Mouse (Mus musculus) liver (tissue): ENCODE measurements around the gene Dmrta1.
"Not testable (repeated sequence)": the region's sequence is repeated elsewhere in the genome, so short reads cannot be mapped to it uniquely, and the experiment has no call there.

ENCODE experiments used
- DNase-seq: peaks from one replicate; pipeline ENCODE4 v3.0.0-alpha.2; 2020; ENCODE audit warnings: mixed read lengths

The Dmrta1 gene

DNA sequence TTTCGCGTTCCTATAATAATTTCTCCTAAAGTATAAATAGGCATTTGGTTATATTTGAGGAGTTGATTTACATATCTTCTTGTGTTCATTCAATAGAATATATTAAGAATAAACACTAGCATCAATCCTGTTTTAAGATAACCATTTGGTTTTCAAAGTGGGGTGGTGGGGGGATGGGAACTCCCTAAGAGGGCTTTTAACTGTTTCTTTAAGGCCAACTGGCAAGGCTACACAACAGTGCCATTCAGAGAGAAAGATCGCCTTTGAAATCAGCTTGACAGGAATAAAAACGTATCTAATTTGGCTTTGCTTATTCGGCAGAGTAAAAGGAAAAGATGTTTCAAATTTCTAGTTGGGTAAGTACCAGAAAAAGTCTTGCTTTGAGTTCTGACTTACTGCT lies at the start of gene Dmrta1:
TSS of gene Dmrta1 (plus strand) at position 242 of the 400 bp plus-strand sequence.
- no peak for DNase-seq

GRCm38 (mm10) chr4:89630374-89631079 lies 48.7 kb upstream of the Dmrta1 start:
- DNase-seq: no peak

DNA sequence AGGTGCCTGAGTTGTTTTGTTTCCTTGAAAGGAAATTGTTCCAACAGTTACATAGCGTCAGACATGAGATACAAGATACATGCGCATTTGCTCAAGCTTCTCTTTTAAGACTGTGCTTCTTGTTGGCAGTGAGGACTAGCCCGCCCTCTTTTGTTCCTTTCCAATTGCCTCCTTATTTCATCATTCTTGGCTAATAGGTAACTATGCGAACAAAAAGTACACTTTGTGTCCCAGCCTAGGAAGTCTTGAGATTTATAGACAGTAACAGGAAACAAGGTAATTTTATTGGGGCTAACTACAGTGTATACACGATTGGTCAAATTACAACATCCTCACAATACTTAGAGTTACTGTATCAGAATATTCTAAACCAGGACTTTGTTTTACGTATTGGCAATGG lies 47.7 kb upstream of the Dmrta1 start:
- no peak for DNase-seq

- DNase-seq: no peak
Observed at GRCm38 (mm10) chr4:89638651-89639050, 40.6 kb upstream of the Dmrta1 start.

DNA sequence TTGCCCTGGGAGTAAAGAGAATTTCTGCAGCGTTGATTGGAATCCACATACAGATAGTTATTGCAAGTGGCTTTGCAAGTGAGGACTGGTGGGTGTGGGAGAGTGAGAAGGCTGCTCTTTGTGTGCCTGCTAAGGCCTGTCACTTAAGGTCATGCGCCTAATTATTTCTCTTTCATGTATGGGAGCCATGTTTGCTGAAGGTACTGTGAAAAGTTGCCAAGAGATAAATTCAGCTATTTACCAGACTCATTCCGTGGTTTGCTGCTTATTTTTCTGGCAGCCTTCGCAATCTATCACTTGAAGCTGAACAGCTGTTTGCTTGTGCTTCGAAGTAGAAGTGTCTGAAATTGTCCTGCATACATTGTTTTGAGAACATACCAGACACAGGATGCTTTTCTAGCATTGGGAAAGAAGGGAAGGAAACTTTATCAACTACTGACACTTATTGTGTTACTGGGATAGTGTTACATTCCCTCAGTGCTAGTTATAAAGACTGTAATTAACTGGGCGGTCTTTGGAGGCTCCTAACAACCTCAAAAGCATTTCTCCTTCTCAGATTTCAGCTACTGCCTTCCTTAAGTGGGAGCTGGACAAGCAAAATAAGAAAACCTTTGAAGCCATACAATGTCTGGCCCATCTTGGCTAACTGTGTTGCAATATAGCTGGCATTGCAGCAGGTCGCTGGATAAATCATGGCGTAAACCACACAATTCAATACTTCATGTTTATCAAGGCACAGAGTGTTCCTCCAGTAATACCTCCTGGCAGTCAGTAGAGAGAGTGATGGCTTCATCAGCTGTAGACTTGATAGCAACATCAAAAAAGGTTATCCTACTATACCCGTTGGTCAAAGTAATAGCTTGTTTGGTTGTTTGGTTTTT lies 34.8 kb upstream of the Dmrta1 start:
- DNase-seq: no peak

- DNase-seq: no peak
Observed at GRCm38 (mm10) chr4:89650352-89651311, 28.6 kb upstream of the Dmrta1 start.

GRCm38 (mm10) chr4:89651312-89651686 lies 27.9 kb upstream of the Dmrta1 start:
- no peak for DNase-seq

GRCm38 (mm10) chr4:89651779-89652178 lies 27.5 kb upstream of the Dmrta1 start:
- DNase-seq: no peak

GRCm38 (mm10) chr4:89663406-89663805 lies 15.8 kb upstream of the Dmrta1 start:
- DNase-seq: no peak

- no peak for DNase-seq
Observed at GRCm38 (mm10) chr4:89674711-89675110, 4.5 kb upstream of the Dmrta1 start.

DNA sequence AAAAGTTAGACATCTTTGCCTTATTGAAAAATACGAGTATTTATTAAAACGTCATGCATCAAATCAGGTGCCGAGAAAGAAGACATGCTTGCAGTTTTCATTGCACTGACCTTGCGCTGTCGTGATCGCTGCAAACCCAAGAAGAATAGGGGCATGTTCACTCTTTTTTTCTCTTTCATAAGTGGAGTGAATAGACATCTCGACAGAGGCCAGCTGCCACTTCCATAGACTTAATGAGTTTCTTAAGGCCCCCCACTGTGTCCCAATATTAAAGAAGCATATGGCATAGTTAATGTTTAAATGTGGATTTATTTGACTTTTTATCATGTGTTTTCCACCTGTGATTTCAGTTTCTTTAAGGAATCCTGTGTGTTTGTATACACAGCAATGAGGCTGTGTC lies 1.3 kb upstream of the Dmrta1 start:
- no peak for DNase-seq

DNA sequence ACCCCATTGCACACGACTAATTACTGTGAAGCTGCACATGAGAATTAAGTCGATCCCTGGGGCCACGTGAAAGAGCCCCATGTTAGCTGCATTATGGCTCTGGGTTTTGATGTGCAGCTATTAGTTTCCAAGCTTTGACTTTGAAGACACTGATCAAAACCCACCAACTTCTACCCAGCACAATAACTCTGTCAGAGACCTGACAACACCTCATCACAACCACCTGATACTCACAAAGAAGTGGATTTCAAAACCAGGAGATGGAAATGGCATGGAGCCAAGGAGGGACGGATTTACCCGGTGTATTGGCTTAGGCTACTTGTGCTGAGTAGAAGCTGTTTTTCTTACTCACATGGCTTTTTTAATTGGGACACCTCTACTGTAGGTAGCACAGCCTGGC lies 523 bp upstream of the Dmrta1 start:
- no peak for DNase-seq

DNA sequence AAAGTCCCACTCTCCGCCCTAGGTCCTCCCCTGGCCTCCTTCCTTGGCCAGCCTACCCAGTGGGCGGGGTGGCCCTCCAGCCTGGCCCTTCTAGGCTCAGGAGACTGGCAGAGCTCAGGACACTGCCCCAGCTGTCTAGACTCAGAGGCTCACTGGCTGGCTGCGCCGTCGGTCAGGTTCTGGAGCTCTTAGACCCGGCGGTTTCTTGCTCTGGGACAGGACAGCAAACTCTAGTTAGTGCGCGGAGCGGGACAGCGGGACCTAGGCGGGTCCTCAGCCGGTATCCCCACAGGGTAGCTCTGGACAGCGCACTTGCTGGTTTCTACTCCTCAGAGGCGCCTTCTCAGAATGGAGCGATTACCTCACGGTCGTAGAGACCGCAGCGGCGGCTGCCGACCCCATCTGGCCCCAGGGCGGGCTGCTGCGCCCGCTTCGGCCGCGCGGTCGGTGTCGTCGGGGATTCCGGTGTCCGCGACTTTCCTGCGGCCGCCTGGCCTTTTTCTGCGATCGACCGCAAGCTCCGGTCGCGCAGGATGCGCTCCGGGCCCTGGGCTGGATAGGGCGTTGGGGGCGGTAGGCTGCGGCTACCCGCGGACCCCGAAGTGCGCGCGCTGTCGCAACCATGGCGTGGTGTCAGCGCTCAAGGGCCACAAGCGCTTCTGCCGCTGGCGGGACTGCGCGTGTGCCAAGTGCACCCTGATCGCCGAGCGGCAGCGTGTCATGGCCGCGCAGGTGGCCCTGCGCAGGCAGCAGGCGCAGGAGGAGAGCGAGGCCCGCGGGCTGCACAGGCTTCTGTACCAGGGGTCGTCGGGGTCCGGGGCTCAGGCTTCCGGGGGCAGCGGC lies 8.9 kb downstream of the Dmrta1 start:
- peak; percentile 4 for DNase-seq

- no peak for DNase-seq
Observed at GRCm38 (mm10) chr4:89688804-89689497, 9.7 kb downstream of the Dmrta1 start.

GRCm38 (mm10) chr4:89691936-89692335 lies 12.7 kb downstream of the Dmrta1 start:
- no peak for DNase-seq

DNA sequence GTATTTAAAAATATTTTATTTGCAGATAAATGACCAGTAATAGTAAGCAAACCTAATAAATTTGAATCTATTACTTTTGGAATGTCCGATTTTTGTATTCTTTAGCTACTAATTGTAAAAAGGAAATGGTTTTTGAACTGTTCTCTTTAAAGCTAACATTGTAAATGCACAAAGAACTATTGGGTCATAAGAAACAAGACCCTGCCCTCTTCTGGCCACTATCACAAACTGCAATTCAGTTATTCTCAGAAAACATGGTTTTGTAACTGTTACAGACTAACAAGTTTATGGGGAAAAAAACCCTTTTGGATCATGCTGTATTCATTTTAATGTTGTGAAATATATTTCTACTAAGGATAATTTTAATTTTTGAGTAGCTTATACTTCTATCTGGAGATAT lies 13.5 kb downstream of the Dmrta1 start:
- DNase-seq: no peak

DNA sequence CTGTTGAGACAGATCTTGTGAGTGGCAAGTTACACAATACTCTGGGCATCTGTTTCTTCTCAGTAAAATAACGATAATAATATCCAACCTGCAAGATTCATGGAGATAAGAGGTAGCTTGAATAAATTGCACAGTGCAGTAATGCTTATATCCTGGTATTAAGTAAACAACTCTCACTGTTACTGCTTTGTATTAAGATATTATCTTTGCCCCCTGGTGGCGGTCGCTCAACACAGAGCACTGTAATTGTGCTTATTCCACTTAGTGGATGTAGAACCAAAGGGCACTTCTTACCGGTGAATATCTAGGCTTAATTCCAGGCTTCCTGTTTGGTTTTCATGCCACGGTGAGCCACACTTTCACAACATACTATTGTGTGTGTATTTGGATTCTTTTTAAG lies 16.4 kb downstream of the Dmrta1 start:
- no peak for DNase-seq

GRCm38 (mm10) chr4:89697951-89698350 lies 18.7 kb downstream of the Dmrta1 start:
- DNase-seq: no peak

- not testable (repeated sequence) for DNase-seq
Observed at GRCm38 (mm10) chr4:89723526-89724190, 44.4 kb downstream of the Dmrta1 start.
